Mouse (Mus musculus) stomach, postnatal 0 days (tissue): ENCODE data around the gene Gm6871.
"Not testable (repeated sequence)": the region's sequence is repeated elsewhere in the genome, so short reads cannot be mapped to it uniquely, and the experiment has no call there.

Experiments
- CTCF ChIP-seq: IDR thresholded peaks from 2 replicates; pipeline ENCODE4 v1.5.1; 2016; ENCODE audit warnings: antibody characterized with exemption, low read depth, mild to moderate bottlenecking, moderate library complexity
- EP300 ChIP-seq: optimal IDR thresholded peaks from 2 replicates; pipeline ENCODE3; 2016; ENCODE audit warnings: antibody characterized with exemption

GRCm38 (mm10) chr7:41498464-41498863, 75.0 kb downstream of the Gm6871 start:
- TF ChIP-seq EP300, CTCF: not testable (repeated sequence)
